Mouse (Mus musculus) megakaryocyte, embryonic 14.5 days (primary cell): ENCODE results near the gene Pdxdc1.
"Not testable (repeated sequence)": the region's sequence is repeated elsewhere in the genome, so short reads cannot be mapped to it uniquely, and the experiment has no call there.

Source experiments
- FLI1 ChIP-seq: IDR thresholded peaks from 2 replicates; pipeline ENCODE4 v1.6.1; 2012; ENCODE audit warnings: low read length, inconsistent platforms, mixed read lengths
- GATA1 ChIP-seq: IDR thresholded peaks from 3 replicates; pipeline ENCODE4 v1.6.1; 2012; ENCODE audit warnings: mixed read lengths, low read length, inconsistent platforms, borderline replicate concordance

- not testable (repeated sequence) for TF ChIP-seq FLI1, GATA1
Observed at GRCm38 (mm10) chr16:13922966-13923365, 20.0 kb upstream of the Pdxdc1 start.
